Mouse (Mus musculus) embryo, embryonic 11 days (tissue): ENCODE measurements at regions not wholly inside any gene's neighbourhood (a gene's known extent, or its start where the extent isn't known, plus 50 kb on each side); places are given as distances from the start of the nearest gene placed in this dataset.

Experiments used
- DNase-seq: peaks from one replicate; pipeline ENCODE4 v3.0.0-alpha.2; 2015

DNA sequence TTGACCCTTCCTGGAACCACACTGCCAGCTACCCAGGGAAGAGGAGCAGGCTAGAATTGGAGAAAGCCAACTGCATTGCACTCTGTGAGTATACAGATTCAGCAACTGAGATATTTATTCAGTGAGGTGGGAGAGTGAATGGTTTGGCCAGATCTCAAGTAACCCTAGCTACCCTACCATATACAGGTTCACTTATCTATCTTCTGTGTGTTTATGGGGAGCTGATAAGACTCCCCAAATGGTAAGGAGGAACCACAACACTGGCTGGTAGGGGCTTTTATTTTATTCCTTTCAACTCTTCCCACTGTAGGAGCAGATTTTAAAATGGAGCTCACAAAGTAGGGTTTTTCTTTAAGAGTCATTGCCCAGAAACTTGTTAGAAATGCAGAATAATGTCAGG is 62.9 kb downstream of the Arrdc3 start:
- no peak for DNase-seq

DNA sequence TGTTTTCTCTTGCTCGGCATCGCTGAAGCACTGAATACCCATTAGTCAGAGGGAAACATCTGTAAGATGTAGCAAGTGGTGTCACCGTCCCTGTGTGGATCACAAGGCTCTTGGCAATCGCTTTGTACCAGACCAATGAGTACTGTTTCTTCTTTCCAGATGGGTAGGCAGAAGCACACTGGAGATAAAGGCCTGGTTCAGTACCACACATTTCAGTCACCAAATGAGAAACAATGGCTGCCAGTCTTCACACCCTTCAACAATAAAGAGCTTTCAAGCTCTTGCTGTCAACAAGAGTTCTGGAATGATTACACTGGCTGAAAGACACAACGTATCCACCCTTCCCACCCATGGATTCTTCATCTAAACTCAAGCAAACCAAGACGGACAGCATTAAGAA is 64.5 kb downstream of the Arrdc3 start:
- no peak for DNase-seq

DNA sequence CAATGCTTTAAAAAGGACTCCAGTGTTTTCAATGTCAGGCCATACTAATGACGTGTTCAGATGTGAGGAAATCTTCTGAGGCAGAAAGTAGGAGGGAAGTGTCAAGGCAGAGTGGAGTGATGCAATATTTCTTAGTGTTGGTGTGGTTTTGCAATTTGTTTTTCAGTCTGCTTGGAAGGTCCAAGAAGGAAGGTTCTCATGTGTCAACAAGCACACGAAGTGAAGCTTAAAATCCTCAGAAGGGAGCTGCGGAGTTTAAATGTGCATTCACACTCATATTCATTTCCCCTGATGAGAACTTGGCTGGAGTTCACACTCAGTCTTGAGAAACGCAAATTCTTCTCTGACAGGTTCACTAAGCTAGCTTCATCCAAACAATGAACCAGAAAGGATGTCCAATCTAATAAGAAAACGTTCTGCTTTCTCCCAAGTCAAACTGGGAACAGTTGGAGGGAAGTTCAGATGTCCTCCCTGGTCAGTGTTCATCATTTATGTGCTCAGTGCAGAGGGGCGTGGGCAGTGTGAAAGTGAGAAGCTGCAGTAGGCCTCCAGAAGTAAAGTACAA is 66.0 kb downstream of the Arrdc3 start:
- DNase-seq = no peak

DNA sequence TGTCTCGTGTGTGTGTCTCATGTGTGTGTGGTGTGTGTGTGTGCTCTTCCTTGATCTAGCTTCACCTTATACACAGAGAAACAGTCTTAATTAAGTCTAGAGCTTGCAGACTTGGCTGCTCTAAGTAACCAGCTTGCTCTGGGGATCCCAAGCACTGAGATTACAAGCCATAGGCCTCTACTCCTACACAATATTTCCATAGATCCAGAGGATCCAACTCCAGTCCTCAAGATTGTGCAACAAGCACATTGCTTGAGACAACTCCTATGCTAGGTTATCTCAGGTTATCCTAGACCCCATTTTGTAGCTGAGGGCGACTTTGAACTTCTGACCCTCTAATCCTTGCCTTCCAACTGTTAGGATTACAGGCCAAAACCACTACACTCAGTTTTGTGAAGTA is 67.1 kb downstream of the Arrdc3 start:
- DNase-seq = no peak

DNA sequence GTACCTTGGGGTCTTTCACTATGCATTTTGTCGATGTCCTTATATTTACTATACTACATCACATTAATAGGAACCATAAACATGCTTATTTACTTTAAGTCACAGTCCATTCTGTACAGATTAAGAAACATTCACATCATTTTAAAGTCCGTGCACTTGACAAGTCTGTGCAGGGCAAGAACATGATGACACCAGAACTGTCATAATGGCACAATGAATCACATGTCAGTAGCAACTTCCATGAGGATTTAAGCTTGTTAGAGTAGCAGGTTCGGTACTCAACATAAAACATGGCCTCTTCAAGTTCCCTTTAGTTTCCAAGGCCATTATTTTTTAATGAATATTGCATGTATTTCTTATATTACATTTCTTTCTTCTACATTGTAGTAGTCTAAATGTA is 67.6 kb downstream of the Arrdc3 start:
- no peak for DNase-seq

DNA sequence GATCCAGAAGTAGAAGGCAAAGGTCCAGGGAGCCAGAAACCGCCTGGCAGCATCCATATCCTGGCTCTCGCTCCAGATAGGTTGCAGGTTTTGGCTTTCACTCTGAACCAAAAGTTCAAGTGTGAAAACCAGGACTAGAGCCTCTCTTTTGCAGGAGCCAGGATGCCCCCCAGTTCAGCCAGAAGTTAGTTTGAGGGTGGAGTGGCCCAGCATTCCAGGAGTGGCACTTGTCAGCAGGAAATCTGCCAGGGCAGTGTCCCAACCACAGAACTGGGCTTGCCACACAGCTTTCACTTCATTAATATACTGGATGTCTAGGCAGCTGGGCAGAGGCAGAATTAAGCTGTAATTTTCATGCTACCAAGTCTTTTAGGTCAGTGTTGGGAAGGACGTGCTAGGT is 68.1 kb downstream of the Arrdc3 start:
- DNase-seq = no peak

DNA sequence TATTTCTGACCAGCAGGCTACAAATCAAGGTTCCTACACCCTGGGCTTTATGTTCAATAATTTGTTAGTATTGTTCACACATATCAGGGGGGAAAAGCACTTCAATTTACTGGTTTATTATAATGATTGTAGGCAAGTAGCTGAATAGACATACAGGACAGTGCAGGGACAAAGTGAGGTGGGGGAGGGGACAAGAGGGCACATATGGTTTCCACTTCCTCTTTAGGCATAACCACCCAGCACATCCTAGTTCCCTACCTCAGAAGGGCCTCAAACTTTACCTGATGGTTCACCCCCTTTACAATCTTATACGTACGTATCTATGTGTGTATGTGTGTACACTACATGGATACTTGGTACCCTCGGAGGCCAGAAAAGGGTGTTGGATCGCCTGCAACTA is 69.7 kb downstream of the Arrdc3 start:
- DNase-seq = no peak

DNA sequence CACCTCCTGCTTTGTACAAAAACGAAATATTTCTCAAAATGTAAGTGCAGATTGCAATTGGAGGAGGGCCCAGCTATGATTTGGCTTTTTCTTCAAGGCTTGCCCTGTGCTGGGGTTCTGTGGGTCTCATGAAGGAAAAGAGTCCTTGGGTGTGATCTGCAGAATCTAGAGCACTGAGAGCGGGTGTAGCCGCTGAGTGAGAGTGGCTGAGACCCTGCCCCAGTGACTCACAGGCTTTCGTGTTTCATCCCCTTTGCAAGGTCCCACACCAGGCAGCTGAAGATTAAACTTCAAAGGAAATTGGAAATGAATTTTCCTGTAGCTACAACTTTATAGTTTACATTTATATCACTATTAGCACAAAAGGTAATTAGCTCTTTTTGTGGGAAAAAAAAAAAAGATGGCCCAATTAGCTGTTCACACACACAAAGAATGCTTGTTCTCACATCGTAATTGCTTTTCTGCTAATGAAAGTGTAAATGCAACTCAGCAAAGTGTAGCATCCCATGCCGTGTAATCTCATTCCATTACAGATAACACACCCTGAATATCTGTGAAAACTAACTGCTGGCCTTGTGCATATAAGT is 71.0 kb downstream of the Arrdc3 start:
- no peak for DNase-seq

DNA sequence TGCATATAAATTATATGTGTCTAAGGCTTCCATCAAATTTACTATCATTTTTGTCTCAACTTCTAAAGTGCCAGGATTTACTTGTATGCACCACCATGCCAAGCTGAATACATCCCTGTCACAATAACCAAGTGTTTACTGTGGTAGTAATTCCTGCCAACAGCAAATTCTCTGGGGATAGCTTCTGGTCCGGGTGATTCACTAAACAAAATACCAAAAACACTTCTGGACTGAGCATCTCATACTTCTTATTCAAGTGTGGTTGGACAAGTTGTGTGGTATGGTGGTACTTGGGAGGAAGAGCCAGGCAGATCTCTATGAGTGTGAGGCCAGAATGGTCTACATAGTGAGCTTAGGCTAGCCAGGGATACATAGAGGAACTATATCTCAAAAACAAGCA is 73.8 kb downstream of the Arrdc3 start:
- no peak for DNase-seq

DNA sequence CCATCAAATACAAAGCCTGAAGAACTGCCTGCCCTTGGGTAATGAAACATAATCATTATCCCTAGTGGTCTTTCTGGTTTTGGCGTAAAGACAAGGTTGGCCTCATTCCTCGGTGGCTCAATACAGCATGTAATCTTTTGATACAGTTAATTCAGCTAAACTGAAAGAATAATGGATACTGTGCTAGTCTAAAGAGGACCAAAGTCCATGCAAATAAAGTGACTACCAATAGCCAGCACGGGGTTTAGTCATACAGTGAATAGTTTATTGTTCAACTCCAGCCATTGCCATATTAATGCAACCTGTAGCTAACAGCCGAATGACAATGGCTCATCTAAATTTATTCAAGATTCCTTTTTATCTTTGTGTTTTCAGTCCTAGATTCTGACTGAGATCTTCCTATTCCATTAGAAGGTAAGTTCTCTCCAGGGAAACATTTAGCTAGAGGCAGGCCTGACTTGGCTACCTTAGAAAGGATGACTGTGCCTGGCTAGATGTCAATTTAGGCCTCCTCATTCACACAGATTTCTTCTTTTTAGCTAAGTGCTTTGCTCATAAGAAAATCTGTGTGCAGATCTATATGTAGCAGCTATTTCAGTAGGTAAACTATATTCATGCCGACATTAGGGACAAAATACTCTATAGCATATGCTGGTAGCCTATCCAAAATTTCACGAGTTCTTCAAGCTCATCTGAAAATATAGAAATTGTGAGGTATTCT is 74.4 kb downstream of the Arrdc3 start:
- no peak for DNase-seq

DNA sequence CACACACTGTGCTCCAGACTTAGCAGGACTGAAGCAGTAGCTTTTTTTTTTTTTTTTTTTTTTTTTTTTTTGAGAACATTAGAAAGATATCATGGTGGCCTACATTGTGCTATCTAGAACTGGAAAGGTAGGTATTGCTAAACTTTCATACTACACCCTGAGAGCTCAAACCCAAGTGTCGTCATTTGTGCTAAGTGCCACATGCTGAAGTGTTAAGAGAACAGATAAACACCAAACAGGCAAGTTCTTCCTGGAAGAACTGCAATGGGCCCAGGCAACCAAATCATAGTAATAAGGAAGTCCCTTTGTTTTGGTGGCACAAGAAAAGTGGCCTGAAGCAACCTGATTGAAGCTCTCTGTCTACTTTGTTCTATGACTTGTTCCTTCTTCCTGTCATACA is 76.6 kb downstream of the Arrdc3 start:
- no peak for DNase-seq

DNA sequence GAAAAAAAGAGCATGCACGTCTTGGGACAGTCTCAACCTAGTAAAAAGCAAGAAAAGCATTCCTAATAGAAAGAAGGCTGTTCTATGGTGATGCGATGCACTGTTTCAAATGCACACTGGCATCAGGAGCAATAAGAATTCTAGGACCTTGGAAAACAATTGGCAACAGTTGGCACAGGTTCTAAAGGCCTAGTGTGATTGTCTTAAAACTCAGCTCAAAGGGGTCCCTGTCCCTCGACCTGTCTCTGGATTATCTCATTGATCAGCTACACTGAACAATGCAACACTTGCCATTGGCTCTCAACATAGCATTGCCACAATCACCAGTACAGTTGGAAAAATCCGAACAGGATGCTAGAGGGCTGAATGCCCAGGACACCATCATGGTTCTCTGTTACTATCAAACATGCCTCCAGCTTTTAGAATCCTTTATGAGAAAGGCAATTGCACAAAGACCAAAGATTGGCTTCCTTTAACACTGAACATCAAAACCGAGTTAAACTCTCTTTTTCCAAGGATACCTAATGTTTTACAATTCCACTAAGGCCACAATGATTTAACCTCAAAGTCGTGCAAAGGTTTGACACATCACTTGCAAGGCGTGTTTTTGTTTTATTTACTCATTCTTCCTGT is 78.9 kb downstream of the Arrdc3 start:
- no peak for DNase-seq

DNA sequence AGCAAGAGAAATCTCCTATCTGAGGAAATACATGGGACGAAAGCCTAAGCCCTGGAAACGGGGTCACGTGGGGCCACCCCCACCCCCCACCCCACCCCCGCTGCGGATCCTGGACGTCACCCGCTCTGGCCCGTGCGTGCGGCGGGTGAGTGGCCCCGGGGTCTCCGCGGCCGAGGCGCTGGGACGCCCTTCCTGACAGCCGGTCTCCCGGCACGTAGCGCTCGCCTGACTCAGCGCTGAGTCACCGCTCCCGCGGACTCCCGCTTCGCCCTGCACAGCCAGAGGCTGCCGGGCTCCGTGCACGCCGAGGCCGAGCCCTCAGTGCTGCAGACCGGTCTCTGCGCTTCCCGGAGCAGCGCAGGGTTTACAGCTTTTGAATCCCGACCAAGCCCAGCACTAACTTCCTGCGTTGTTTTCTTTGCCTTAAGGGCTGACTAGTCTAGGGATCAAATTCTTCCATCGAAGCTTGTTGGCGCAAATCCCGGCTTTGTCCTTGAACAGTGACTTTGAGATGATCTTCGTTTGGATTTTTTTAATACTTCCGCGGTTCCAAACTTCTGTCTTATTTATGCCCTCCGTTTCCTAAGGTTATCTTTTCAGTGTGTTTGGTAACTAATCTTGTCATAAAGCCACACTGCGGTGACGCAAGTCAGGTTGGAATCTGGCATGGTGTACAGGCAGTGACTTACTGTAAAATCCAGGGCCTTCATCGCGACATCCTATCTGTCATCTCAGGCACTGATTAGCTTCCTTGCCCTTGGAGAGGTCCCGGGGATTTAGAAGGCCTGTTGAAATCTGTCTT is 79.8 kb downstream of the Arrdc3 start:
- peak; percentile 91 for DNase-seq

DNA sequence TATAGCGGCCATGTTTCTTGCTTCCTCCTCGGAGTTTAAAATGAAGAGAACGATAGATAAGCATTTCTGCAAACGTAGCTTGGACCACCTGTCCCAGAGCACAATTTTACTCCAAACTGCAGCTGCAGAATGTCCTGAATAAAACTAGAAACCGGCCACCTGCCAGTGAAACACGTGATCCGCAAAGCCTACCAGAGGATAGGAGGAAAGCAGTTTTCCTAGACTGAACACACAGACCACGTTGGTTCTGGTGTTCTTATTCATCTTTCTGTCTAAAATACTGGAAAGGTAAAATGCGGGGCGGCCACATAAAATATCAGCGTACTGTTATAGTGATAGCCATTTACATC is 80.4 kb downstream of the Arrdc3 start:
- no peak for DNase-seq

DNA sequence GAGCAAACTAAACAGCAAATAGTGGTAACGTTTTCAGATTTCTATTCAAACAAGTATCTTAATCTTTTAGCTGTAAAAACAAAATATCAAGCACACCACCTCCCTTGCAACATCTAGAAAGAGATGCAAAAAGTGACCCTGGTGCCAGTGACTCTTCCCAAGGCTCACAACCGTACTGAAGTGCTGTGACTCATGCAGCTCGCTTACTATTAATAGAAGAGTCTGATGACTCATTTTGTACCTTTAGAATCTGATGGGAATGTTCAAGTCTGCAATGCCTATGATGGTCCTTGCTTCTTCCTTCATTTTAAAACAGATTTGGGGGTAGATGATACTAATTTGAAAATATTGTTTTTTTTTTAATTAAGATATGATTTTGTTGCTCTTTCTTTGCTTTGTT is 88.5 kb downstream of the Arrdc3 start:
- no peak for DNase-seq

DNA sequence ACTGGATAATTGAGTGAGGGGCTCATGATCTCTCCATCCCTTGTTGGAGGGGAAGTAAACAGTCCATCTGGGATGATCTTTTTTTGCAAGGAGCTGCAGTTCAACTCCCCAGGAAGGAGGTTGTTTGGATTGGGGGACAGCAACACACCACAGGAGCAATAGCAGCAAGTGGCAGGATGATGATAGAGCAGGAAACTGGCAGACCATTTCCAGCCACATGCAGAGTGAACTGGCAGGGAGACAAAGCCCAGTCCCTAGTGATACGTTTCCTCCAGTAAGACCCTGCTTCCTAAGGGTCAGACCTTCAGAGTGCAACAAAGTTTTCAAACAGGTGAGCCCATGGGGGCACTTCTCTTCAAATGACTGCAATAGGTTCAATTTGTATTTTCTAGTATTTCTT is 91.2 kb downstream of the Arrdc3 start:
- no peak for DNase-seq

DNA sequence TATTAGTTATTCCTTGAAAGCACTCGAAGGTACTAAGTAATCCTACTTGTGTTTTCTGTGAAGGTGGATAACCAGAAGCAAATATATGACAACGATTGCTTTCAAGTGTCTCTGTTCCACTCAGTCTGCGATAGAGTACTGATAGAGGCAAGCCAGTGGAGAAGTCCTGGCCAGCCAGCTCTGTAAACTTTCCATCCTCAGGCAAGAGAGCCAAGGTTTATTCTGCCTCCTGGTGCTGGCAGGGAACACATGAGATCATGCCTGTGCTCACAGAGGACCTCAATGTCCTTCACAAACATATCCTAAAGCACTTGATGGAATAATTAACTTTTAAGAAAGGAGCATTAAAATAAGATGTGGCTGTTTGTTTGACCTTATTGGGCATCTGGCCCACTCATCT is 94.1 kb downstream of the Arrdc3 start:
- no peak for DNase-seq

DNA sequence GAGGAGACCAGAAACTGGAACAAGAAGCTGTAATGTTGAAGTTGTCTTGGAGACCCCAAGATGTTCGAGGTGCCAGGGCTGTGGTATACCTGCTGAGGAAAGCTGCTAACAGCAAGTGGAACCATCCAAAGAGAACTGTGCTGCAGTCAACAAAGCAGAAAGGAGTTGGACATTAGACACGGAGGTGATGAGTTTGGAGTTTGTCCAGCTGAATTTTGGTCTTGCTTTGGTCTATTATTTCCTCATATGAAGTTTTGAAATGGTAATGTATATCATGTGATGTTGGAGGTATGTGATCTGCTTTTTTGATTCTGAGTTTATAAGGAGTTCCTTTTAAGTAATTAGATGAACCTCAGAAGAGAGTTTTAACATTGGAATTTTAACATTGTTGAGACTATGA is 98.0 kb downstream of the Arrdc3 start:
- no peak for DNase-seq

DNA sequence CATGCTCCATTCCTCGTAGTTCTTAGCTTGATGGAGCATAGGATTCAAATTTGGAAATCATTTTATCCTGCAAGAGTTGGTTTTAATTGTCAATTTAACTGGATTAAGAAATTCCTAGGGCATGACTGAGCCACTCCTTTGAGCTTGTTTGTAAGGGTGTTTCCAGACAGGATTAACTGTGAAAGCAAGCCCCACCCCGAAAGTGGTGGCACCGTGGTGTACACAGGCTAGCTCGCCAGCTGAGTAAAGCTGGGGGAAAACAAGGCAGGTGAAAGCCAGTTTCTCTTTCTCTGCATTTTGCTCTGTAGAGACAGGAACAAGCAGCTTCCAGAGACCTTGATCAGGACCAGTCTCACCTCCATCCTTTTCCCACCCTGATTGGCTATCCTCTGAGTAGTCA is 103.5 kb downstream of the Arrdc3 start:
- DNase-seq = no peak

DNA sequence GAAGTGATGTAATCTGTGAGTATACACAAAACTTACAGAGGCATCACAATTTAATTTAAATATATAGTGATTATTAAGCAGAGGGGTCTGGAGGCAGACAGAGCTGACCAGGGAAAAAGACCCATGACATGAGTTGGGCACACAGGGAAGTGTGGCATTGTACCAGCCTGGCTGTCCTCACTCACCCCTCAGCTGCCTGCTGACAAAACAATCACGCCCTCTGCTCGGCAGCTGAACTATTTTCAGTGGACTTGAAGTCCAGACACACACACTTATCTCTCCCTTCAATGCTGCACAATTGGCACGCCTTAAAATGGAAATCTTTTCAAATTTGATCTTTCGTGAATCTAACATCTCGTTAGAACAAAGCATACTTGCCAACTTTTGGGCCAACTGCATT is 106.6 kb downstream of the Arrdc3 start:
- no peak for DNase-seq

DNA sequence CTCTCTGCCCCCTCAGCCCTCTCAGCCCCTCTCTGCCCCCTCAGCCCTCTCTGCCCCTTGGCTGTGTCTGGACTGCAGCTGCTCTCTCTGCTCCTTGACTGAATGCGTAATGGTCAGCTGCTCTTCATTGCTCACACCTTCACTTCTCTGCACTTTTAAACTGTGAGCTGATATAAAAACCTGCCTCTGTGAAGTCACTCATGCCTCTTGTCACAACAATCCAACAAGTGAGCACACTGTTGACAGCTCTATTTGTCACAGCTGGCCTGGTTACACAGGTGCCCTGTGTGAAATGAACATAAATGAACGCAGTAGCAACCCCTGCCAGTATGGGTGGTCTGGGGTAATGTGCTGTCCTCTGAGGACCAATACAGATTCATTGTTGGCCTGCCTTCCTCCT is 109.2 kb downstream of the Arrdc3 start:
- DNase-seq = peak; percentile 11

DNA sequence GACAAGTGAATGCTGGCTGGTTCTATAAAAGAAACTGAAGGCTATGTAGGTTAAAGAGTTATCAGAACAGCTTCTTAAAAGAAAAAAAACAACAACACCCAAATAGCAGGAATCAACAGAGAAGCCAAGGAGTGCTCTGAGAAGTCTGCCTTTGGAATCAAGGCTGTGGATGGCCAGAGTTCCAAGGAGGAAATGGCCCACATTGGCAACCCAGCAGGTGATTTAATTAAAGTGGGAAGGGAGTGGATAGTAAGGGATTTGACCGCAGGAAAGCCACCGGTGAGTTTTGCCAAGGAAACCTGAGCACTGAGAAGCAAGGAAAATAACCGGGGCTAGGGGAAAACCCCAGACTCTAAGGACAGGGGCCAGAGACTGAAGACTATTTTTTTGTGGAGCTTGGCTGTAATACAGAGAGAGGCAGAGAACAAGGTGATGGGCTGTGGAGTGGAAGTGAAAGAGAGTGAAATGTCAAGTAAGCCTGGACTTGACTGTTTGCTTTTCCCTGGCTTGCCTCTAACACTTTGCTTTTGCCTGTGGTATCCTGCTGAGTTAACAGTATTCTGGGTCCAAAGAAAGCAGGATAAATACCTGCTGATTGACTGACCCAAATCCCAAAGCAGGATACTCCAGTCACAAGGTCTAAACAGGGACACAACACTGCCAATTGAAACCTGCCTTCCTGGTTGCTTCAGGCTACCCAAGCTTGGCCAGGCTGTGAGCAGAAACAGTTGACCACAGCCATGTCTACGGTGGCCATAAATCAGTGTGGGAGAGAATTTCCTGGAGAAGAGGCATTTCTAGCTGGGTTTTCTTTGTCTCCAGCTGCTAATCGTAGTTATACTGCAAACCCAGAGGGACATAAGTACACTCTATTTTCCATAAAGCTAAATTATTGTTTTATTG is 125.9 kb downstream of the Arrdc3 start:
- no peak for DNase-seq

DNA sequence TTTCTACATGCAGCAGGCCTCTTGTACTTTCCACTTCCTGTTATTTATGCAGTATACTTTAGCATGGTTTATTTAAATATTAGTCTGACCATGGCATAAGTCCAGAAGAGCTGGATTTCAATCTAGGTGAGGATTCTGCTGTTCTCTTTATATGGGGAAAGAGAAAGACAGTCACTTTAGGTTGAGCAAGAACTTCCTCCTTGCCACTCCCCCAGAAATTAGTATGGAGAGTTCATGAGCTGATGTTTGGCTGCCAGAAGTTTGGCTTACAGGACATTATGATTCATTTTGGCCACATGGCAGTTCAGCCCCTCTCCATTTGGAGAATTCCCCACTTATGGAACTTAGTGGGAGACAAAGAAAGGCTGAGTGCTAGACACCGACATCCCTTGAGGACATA is 130.8 kb downstream of the Arrdc3 start:
- DNase-seq = no peak
